Mouse (Mus musculus) left cerebral cortex, postnatal 10 days (tissue): ENCODE measurements around the gene Rprd2. TPM values are rescaled to one million over a fixed set of nuclear protein-coding genes. Genes with fewer than 3 reads are reported as not detected.
"Not testable (repeated sequence)": the region's sequence is repeated elsewhere in the genome, so short reads cannot be mapped to it uniquely, and the experiment has no call there.

Source experiments
- DNase-seq, 2 experiments: peaks; one replicate each; pipeline ENCODE4 v3.0.0; 2021 to 2022; ENCODE audit warnings: low spot score in 2 of 2, mixed read lengths in 1 of 2; ENCODE audit errors: extremely low spot score in 1 of 2
- intact Hi-C: fragments of 180-260 bp; cut with DNase I; formaldehyde crosslinking; loops from one replicate; pipeline ENCODE4 v1.15.1; 2025
- total RNA-seq, 2 experiments: library from RNA; stranded (reverse); gene quantifications; 2 replicates each; pipeline ENCODE4 v1.2.3; 2021

The Rprd2 gene
- total RNA-seq, 2 experiments from 2014 or later: 56.3 to 62.3 TPM

DNA sequence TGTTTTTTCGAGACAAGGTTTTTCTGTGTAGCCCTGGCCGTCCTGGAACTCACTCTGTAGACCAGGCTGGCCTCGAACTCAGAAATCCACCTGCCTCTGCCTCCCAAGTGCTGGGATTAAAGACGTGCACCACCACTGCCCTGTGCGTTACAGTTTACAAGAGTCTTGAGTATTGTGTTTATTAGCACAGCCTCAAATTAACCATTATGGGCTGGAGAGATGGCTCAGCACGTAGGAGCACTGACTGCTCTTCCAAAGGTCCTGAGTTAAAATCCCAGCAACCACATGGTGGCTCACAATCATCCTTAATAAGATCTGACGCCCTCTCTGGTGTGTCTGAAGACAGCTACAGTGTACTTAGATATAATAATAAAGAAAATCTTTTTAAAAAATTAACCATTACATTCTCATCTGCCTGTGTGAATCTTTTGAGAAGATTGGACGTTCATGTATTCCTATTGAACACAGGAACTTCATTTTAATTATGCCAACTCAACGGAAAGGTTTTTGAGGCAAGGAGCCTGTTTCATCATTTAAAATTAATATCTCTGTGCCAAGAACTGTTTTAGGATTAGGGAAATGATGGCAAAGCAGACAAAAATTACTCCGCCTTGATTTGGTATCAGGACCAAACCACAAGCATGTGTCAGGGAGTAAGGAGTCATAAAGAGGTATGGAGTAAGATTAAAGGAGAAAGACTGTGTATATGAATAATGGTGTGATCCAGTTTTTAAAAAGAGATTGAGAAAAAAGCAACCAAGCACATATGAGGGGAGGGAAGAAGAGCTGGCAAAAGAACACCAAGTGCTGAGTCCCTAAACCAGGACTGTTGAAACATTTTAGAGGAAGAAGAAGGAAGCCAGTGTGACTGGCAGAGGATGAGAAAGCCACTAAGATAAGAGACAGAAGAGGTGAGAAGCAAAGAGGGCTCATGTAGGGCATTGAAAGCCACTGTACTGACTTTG lies 1.7 kb upstream of the Rprd2 start:
- intact Hi-C loops: no loop called here

DNA sequence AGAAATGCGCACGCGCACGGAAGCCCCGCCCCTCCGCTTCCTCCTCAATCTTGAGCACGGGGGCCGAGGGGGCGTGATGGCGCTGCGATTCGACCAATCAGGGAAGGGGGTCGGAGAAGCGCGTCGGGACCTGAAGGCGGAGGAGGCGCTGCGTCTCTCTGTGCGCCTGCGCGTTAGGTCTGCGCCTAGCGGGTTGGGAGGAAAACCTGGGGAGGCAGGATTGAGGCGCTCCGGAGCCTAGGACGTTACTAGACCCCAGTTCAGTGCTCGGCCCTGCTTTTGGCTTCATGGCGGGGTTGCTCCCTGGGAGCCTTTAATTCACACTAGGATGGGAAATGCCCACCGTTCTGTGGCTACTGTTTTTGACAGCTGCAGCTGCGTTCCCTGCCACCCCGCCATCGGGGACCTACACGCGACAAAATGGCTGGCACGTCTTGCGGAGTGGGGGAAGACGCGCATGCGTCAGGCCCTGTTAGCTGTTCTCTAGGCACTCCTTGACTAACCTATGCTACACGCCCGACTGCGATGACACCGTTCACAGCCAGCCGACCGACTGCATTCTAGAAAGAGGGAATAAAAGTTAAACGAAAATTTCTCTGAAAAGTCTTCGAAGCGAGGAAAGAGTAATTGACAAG lies 805 bp upstream of the Rprd2 start:
- intact Hi-C loops: no loop called here
- peak; percentile 99 to 100 for DNase-seq

More for the DNA sequence above, 1.7 kb upstream of the Rprd2 start:
- no peak for DNase-seq

DNA sequence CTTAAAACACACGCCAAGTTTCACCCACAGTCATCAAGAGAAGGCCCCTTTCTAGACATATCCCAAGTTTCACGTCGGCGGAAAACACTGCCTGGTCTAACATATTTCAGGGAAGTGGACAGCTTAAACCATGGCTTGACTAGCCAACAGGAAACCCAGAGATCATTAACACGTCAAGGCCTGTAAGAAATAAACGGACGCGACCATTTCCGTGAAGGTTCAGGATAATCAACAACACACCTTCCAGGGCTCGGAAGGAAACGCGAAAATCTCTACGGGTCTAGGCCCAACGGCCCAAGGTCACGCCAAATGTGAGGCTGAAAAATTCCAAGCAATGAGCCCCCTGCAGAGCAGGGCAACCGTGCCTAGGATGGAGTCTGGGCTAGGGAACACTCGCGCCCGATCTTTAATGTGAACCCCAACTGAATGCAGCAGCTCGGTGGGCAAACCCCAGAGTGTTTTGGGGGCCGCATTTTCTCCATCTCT lies 594 bp downstream of the Rprd2 start:
- intact Hi-C loops: no loop called here
- DNase-seq: peak; percentile 27 to 61

DNA sequence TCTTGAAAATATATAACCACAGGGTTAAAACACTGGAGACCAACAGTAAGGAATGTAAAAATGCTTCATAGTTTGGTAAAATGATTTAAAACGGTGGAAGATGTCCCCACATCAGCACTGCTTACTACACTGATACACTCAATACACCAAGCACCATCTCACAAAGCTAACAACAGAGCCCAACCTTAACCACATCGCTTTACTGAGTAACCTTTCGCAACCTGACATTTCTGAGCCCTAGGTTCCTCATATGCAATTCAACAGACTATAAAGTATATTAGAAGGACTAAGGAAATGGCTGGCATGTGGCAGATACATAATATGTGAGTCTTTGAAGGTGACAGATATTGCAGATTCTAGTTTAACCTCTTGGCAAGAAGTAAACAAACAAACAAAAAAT lies 2.0 kb downstream of the Rprd2 start:
- no peak for DNase-seq
- intact Hi-C loops: no loop called here

DNA sequence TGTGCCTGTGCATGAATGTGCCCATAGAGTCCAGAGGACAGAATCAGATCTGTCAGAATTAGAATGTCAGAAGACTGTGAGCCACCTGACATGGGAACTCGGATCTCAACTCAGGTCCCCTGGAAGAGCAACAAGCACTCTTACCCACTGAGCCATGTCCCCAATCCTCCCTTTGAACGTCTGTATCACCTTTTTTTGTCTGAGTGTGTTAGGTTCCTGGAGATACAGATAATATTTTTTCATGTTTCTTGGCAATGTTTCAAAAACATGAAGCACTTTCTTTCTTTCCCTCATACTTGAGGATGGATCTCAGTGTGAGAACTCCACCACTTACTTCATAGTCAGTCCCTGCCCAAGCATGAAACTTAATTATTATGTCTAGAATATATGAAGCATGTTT lies 10.3 kb downstream of the Rprd2 start:
- intact Hi-C loops: no loop called here
- no peak for DNase-seq

DNA sequence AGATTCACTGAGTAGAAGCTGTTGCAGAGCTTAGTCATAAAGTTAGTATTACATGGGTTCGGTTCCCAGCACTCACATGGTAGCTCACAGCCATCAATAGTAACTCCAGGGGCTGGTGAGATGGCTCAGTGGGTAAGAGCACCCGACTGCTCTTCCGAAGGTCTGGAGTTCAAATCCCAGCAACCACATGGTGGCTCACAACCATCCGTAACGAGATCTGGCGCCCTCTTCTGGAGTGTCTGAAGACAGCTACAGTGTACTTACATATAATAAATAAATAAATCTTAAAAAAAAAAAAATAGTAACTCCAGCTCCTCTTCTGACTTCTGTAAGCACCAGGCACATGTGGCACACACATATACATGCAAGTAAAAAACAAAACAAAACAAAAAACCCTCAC lies 11.0 kb downstream of the Rprd2 start:
- not testable (repeated sequence) for DNase-seq

DNA sequence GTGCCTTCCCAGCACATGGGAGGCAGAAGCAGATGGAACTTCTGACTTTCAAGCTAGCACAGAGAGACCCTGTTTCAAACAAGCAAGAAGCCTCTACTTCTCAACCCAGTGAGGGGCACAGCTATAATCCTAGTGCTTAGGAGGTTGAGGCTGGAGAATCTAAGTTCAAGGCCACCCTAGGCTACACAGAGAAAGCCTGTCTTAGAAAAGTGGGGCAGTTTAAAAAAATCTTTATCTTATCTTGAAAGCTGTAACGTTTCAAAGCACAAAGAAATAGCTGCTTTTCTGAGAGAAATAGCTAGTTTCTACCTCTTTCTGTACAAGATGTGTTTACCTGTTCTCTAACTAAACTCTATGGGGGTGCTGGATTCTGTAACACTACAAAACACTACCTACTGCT lies 12.0 kb downstream of the Rprd2 start:
- intact Hi-C loops: no loop called here
- DNase-seq: no peak

More for the DNA sequence above, 11.0 kb downstream of the Rprd2 start:
- intact Hi-C loops: not testable (repeated sequence)

DNA sequence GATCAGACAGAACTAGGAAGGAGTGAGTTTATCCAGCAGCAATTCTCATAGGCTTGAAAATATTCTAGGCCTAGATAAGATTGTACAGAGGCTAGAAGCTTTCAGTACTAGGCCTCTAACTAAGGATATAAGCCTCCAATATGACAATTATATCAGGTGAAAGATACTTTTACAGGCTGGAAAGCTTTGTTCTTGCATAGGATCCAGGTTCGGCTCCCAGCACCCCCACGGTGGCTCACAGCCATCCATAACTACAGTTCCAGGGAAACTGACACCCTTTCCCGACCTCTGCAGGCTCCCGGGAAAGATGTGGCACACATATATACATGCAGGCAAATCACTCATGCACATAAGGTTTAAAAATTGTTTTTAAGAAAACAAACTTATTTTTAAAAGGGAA lies 14.8 kb downstream of the Rprd2 start:
- intact Hi-C loops: no loop called here
- no peak for DNase-seq

DNA sequence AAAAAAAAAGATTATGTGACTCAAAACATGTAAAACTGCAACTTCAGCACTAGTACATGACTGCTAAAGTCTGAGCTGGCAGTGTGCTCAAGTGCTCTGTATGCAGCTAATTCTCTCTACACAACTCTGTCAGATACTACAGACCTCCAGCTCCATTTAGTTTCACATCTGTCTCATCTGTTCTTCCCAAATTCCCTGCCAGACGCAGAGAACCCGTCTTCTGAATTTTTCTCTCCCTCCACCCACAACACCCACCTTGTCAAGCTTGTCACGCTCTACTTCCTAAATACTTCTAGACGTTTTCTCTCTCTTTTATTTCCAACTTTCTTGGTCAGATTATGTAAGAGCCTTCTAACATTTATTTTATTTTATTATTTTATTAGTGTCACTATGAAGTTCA lies 19.9 kb downstream of the Rprd2 start:
- DNase-seq: no peak
- intact Hi-C loops: no loop called here

DNA sequence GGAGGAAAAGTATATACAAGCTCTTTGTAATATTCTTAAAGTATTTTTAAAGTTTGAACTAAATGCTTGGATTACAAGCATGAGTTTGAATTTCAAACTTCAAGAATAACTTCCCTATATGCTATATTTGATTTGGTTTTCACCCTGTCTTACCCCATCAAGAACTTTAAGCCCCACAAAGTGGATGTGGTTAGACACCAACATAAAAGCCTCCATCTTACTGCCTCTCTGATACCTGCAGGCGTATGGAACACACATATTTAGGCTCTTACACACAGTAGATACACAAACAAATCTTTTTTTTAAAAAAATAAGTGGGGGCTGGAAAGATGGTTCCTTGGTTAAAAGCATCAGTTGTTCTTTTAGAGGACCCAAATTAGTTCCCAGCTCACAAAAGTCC lies 24.4 kb downstream of the Rprd2 start:
- DNase-seq: no peak
- intact Hi-C loops: no loop called here

DNA sequence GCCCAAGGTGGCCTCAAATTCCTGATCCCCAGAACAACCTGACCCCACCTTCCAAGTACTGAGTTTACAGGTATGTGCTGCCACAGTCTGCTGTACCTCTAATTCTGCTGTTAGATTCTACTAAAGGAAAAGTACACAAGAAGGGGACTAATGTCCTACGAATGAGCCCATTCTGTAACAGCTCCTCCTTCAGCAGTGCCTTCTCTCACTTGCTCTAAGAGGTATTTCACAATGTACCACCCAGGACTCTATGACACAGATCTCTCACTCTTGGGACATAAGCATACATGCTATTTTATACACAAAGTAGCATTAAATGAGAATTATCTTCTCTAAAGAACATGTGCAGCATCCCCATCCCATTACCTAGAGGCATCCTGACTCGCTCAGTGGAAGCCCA lies 25.0 kb downstream of the Rprd2 start:
- intact Hi-C loops: no loop called here

DNA sequence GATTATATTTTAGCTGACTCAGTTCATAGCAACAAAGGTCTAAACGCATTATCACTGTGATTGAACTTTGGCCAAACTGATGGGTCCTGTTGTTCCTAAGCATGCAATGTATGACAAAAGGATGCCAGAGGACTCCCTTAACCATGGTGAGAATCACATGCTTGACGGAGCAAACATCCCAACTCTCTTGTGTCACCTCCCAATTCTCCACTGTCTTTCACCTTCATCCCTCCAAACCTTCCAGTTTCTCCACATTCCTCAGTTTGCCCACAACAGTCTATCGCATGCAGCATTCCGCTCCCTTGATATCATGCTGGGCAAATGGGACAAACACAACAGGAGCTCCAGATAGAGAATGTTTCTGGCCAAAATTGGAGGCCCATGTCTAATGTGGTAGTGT lies 33.2 kb downstream of the Rprd2 start:
- intact Hi-C loops: no loop called here
- no peak for DNase-seq

More for the DNA sequence above, 25.0 kb downstream of the Rprd2 start:
- DNase-seq: no peak

DNA sequence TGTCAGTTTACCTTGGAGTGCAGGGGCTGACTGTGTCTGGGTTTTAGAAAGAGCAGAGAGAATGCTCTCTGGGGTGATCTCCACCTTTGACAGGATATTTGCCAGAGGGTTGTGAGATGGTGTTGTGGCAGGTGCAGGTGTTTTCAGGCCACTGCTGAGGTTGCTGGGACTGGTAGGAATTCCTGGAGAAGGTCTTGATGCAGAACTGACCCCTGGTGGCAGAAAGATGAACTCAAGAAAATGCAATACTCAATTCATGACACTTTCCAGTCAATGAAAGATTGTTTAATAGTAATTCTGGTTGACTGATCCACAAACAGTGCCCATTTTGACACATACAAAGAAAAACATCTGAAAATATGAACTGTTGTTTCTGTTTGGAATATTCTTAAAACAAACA lies 46.7 kb downstream of the Rprd2 start:
- intact Hi-C loops: loop anchor here (5.0 kb wide), 2 partner anchors 60 to 75 kb away; no protein-coding TSS in a partner anchor
- no peak for DNase-seq

DNA sequence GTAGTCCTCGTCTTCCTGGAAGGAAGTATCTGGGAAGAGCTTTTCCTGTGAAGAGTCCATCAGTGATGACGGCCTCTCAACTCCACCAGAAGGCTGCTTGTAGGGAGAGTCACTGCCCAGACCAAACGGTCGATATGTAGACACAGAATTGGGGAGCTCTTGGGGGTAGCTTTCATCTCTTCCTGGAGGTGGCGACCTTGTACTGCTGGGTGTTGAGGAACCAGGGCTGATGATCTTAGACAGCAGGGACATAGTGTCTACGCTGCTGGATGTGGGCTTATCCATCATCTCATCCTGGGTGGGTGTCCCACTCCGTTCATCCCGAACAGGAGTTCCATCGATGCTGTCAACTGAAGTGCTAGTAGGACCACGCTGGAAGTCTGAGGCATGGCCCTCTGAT lies 53.1 kb downstream of the Rprd2 start:
- DNase-seq: no peak
- intact Hi-C loops: no loop called here

- intact Hi-C loops: no loop called here
- no peak for DNase-seq
Observed at GRCm38 (mm10) chr3:95763811-95764210, 54.9 kb downstream of the Rprd2 start.

DNA sequence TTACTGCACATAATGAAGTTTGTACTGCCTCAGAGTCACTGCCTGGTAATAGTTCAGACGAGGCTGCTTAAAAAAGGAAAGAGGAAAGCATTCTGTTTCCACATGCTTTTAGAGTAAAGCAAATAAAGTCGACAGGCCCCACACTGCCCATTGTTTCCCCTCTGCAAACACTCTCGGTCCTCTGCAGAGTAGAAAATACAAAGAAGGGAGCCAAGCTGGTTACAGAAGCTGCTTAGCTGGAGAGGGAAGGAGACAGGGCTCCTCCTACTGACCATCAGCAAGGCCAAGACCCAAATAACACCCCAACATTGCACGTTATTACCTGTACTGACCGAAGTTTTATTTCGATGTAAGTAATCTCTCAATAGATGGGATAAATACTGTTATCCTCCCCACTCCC lies 55.7 kb downstream of the Rprd2 start:
- intact Hi-C loops: no loop called here
- DNase-seq: no peak

GRCm38 (mm10) chr3:95761771-95762170 lies 56.9 kb downstream of the Rprd2 start:
- intact Hi-C loops: no loop called here
- DNase-seq: peak in 1 of 2 experiments; percentile 3

- intact Hi-C loops: no loop called here
- no peak for DNase-seq
Observed at GRCm38 (mm10) chr3:95760656-95761055, 58.0 kb downstream of the Rprd2 start.

GRCm38 (mm10) chr3:95760106-95760505 lies 58.6 kb downstream of the Rprd2 start, which contains the start of gene Tars2:
Tars2 (minus strand) TSS chr3:95760206.
- intact Hi-C loops: no loop called here
- DNase-seq: no peak
